Mouse (Mus musculus) adrenal gland, postnatal 14 days (tissue): ENCODE measurements around the gene Thtpa. TPM values are rescaled to one million over a fixed set of nuclear protein-coding genes. Genes with fewer than 3 reads are reported as not detected.

Experiments
- DNase-seq: peaks from one replicate; pipeline ENCODE4 v3.0.0; 2021; ENCODE audit warnings: mixed read lengths
- total RNA-seq: library from RNA; stranded (reverse); gene quantifications from 2 replicates; pipeline ENCODE4 v1.2.3, GENCODE M21; 2021

Thtpa gene
- total RNA-seq, 1 experiment from 2014 or later = 11.3 TPM

GRCm38 (mm10) chr14:55146324-55146723 is 51.7 kb downstream of the Thtpa start:
- DNase-seq = no peak

GRCm38 (mm10) chr14:55146829-55147401 is 52.3 kb downstream of the Thtpa start:
- peak; percentile 25 for DNase-seq

- peak; percentile 82 for DNase-seq
These were observed 53.9 kb downstream of the Thtpa start for GRCm38 (mm10) chr14:55148363-55148915.

Other genes starting within 250 kb of the Thtpa start
- gene Homez, start 223.8 kb upstream of the Thtpa start, total RNA-seq = 9.6 and 10.9 TPM in 2 replicates
- gene Ppp1r3e, start 217.2 kb upstream of the Thtpa start, total RNA-seq = 14.0 and 15.9 TPM in 2 replicates
- 43.5 and 51.9 TPM in 2 replicates for gene Bcl2l2, start 211.4 kb upstream of the Thtpa start, total RNA-seq
- gene Gm20521, start 211.3 kb upstream of the Thtpa start, total RNA-seq = 1.7 and 7.0 TPM in 2 replicates
- gene Pabpn1, start 202.3 kb upstream of the Thtpa start, total RNA-seq = 154 and 191 TPM in 2 replicates
- 30.7 and 32.9 TPM in 2 replicates for gene Slc22a17, start 181.7 kb upstream of the Thtpa start, total RNA-seq
- gene Efs, start 168.7 kb upstream of the Thtpa start, total RNA-seq = 3.1 and 6.2 TPM in 2 replicates
- not detected in 2 replicates for gene Il25, start 162.1 kb upstream of the Thtpa start, total RNA-seq
- gene Cmtm5, start 158.5 kb upstream of the Thtpa start, total RNA-seq = 1.6 and 1.9 TPM in 2 replicates
- gene Myh6, start 127.9 kb upstream of the Thtpa start, total RNA-seq = 0.22 TPM in 1 of 2 replicates, not detected in the other
- gene Gm17428, start 117.9 kb upstream of the Thtpa start, total RNA-seq = not detected in 2 replicates
- 0.11 TPM in 1 of 2 replicates, not detected in the other for gene Myh7, start 100.2 kb upstream of the Thtpa start, total RNA-seq
- gene Ngdn, start 79.3 kb upstream of the Thtpa start, total RNA-seq = 34.5 and 39.2 TPM in 2 replicates
- 7.3 and 9.8 TPM in 2 replicates for gene Zfhx2, start 2.5 kb upstream of the Thtpa start, total RNA-seq
- 26.6 and 36.1 TPM in 2 replicates for gene Ap1g2, start 11.8 kb downstream of the Thtpa start, total RNA-seq
- 3.3 and 5.9 TPM in 2 replicates for gene Jph4, start 22.2 kb downstream of the Thtpa start, total RNA-seq
- gene Dhrs2, start 127.2 kb downstream of the Thtpa start, total RNA-seq = not detected in 2 replicates